Mouse (Mus musculus) ovary, postnatal 36 days (tissue): ENCODE measurements around the gene Tmem132c.
A peak's percentile ranks its signal among the peaks of the same experiment; 100 is the strongest.

ENCODE experiments used
- DNase-seq: peaks from one replicate; pipeline ENCODE4 v3.0.0; 2022; ENCODE audit warnings: low spot score, mixed read lengths

The Tmem132c gene

DNA sequence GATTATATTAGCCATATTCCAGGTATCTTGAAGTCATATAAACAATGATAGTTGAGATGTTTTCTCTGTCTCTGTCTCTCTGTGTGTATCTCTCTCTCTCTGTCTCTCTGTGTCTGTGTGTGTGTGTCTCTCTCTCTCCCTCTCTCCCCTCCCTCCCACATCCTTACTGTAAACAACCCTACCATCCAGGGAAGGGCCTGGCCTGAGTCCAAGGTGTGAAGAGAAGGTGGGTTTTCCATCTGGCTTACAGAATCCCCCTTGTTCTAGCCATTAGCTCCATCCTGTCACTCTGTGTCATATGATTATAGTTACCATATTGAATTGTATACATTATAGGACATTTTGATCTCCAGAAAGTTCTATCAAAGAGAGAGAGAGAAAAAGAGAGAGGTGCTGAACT lies 182.3 kb downstream of the Tmem132c start:
- DNase-seq: no peak

DNA sequence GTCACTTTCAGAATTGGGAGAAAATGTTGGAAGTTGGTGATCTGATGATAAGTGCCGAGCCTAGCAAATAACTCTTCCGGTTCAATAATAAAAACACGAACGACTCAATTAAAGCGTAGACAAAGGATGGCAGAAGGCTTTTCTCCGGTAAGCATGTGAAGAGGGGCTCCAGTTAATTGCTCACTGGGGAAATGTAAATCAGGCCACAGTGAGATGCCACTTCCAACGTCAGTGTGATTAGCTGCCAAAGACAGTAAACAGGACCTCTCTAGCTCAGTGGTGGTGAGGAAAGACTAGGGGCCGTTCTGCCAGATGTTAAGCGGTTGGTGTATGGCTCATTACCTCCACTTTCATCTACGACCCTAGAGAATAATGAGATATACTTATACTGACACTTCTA lies 187.5 kb downstream of the Tmem132c start:
- no peak for DNase-seq

DNA sequence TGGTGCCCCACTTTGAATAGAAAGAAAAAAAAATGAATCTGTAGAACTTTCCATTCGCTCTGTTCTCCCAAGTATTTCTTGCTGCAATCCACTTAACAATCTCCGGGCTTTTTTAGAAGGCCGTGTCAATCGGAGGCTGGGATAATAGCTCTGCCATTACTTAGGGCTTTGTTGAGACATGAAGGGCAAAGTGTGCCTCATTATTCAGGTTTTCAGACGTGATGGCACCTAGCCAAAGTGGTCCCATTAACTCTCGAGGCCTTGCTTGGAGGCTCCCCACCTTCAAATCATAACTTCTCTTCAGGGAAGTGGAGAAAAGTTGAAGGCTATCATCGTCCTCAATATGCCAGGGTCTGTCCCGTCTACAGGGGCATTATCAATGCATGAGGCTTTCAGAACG lies 190.0 kb downstream of the Tmem132c start:
- no peak for DNase-seq

DNA sequence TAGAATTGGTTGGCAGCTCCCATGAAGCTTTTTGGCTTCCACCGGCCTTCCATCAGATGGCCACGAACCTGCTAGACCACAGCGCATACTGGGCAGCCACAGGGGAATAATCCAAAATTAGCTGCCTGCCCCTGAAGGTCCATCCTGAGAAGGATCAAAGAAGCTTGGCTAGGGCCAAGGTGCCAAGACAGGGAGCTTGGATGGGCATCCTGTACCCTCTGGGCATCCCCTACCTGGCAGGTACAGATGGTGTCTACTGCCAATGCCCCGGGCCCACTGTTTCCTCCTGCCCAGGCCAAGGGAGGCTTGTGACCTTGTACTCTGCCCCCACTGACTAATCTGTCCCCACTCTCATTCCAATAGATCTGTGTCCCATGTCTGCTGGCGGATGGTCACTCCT lies 195.2 kb downstream of the Tmem132c start:
- no peak for DNase-seq

DNA sequence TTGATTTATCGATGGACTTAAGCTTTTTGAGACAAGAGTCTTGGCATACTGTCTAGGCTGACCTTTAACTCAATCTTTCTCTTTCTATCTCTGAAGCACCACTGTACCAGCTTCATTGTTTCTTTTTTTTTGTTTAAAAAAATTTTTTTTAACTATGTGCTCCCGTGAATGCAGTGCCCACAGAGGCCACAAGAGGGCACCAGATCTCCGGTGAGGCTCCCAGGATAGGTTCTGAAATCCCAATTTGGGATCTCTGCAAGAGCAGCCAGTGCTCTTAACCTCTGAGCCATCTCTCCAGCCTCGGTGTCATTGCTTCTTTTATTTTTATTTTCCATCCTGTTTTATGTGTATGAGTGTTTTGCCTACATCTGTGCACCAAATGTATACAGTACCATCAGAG lies 197.0 kb downstream of the Tmem132c start:
- DNase-seq: no peak

DNA sequence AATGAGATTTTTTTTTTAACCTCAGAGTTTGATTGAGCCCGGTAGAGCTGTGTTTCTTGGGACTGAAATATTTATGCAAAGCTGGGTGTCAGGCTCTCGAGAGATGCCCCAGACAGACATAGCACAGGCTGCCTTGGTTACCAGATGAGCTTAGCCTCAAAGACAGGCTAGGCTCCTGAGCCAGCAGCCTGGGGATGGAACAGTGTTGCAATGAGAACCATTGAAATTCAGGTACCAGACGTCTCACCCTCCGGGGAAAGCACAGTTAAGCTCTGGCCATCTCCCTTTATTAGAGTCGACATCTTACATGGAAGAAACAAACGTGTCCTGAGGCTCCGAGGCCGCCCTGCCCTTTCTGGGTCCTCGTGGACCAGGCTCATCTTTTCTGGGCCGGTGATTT lies 200.4 kb downstream of the Tmem132c start:
- DNase-seq: no peak

DNA sequence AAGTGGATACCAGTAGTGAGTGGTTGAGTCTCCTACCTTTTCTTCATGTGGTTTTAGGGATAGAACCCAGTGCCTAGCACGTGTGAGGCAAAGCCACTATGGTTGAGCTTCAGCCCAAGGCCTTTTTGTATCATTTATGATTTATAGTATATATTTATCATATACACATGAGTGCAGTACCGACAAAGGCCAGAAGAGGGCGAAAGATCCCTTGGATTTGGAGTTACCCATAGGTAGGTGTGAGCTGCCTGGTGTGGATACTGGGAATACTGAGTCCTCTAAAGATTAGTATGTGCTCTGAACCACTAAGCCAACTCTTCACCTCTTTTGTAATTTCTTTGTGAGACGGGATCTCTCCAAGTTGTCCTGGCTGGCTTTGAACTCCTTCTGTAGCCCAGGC lies 212.0 kb downstream of the Tmem132c start:
- no peak for DNase-seq

DNA sequence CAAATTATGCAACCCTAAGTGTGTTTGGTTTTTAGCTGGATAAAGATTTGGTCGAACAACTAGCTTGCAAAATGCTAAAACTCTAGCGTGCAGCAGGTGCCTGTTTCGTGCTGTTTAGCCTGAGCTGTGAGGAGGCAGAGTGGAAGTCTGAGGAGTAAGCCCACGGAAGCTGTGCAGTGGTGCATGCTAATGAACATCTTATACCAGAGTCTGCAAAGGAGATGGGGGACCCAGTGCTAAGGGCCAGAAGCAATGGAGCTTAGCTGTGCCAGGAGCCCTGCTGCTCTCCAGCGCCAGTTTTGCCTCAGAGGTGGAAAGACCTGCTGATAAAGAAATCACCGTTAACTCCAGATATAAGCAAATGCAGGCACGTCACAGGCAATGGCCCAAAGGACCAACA lies 212.5 kb downstream of the Tmem132c start:
- DNase-seq: no peak

DNA sequence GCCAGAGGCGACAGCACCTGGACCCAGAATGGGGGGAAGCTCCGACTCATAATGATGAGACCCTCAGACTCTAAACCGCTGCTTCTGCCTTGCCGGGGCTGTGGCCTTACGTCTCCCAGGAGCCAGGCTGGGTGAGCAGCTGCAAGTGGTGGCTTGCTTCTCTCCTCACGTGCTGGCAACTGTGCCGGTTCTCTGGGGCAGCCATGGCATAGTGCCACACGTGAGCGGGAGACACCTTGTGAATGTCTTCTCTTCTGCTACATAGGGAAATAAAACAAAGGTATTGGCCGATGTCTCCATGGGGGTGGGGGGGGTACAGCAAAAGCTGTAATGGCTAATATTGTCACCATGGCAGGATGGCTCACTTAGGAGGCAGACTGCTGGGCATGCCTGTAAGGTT lies 214.5 kb downstream of the Tmem132c start:
- DNase-seq: no peak

DNA sequence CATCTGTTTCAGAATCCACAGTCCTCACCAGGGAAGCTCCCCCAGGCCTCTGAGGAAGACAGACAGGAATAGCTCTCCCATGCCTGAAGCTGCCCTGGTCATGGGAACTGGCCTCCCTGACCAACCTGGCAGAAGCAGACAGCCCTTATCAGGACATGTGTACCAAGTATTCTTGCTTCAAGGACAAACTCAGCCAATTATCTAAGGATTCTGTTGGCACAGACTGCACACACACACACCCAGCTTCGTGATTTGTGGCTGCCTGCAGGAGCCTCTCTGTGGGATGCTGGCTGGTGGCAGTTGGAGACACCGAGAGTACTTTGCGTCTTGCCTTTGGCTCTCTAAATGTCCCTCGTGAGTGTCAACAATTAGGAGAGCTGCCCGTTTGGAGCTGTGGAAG lies 226.5 kb downstream of the Tmem132c start:
- no peak for DNase-seq

DNA sequence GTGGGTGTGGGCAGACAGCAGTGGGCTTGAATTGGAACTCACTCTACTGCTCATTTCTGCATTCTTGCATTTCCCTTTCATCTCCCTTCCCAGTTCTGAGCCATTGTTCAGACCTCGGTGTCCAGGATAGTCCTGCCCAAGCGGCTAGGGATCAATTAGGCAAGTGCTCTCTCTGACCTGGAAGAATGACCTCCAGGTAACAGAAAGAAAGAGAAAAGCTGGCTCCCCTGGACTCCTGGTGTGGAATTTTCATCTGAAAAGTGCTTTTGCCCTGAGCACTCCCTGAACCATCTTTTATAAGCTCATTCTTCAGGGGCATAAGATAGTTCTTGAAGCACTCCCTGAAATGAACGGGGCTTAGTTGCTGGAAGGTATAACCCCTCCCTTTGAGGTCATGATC lies 228.7 kb downstream of the Tmem132c start:
- no peak for DNase-seq

DNA sequence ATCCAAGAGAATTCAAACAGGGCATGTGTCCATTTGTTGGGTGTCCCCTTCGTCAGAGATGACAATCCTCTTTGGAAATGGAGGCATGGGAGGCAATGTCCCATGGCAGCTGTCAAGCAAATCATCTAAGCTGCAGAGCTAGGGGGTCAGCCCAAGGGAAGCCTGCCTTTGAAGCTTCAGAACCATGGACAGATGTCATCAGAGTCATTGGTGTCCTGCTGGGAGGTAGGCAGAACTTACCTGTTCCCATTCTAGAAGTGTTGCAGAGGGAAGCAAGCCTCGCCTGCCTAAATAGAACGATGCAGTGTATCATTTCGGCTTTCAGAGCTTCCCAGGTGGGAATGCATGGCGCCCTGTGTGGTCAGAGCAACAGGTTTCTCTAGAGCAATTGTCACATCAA lies 230.3 kb downstream of the Tmem132c start:
- DNase-seq: no peak

DNA sequence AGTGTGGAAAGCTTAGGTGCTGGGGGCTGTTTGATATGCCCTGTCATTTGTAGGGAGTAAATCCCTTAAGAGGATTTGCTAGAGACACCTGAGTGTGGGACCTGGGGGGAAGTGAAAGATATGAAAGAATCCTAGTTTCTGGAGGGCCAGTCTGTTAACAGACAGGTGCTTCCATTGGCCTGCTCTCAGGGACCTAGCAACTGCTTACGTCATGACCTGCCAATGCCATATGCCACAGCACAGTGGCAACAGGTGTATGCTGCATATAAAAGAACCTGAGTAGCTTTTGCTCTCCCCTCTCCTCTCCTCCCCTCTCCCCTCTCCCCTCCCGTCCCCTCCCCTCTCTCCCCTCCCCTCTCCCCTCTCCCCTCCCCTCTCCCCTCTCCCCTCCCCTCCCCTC lies 232.1 kb downstream of the Tmem132c start:
- DNase-seq: no peak

DNA sequence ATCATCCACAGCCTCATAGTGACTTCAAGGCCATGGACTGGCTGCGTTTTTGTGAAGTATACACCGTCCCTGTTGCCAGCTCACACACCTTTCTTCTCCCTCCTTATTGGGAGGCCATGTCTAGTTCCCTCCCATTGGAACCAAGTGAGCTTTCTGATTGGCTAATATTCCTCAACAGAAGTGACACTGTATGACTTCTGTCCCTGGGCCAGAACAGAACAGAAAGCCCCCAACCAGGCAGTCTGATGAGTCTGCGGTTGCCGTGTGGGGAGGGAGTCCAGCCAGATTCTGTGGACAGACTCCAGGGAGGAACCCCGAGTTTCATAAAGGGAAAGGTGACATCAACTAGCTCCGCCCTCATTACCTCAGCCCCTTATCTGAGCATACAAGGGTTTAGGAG lies 233.2 kb downstream of the Tmem132c start:
- DNase-seq: no peak

DNA sequence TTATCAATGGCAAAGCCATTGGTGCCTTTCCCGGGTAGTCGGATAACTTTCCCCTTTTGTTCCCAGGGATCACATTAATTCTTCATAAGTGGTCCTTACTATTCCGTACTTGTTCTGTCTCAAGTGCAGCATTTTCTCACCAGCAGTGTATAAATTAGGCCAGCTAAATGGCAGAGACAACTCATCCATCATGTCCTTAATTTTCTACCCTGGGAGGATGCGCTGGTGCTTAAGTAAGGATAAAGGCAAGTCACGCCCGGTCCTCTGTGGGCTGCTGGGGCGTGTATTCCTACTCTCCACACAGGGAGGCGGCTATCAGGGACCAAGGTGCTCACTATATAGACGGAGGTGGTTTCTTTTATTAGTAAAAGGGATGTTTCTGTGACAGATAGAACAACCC lies 236.2 kb downstream of the Tmem132c start:
- DNase-seq: no peak

DNA sequence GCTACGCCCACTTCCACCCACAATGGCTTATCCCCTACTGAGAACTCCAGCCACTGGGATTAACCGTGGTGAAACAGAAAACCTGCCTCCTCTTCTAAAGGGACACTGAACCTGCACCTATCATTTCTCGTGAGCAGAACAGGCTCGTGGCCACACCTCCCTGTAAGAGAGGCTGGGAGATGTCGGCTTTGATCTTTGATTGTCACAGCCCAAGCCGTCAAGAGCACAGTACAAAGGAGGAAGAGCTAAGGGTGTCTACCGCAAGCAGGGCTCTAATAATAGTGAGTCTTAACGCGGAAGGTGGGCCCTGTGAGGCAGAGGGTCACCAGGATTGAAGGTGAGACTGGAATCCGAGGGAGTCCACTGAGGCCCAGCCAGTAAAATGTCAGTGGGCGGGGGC lies 236.7 kb downstream of the Tmem132c start:
- no peak for DNase-seq

DNA sequence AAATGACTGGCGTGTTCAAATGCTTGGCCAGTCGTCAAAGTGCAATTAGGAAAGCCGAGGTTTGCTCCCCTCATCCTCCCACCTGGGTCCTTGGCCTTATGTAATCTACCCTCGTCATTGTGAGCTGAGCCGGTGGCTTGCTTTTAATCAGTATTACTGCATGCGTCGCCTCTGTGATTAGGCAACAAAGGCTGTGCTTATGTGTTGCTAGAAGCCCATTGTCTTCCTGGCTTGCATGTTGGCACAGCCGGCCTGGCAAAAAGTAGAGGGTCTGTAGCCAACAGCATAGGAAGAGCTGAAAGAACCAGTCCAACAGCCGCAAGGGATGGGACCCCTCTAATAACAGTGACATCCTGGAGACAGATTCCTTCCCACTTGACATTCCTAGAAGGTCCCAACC lies 239.3 kb downstream of the Tmem132c start:
- DNase-seq: no peak

DNA sequence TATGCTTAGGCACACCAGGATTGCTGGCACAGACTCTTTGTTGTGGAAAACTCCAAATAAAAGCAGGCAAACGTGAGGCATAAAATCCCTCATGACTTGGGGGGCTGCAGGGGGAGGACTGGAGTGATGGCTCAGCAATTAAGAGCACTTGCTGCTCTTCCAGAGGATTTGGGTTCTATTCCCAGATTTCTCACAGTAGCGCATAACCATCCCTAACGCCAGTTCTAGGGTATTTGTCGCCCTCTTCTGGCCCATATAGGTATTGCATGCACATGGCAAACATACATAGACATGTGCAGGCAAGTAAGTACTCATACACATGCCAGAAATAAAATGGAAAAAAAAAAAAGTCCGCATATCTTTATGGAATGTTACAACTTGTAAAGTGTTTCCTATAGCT lies 239.8 kb downstream of the Tmem132c start:
- DNase-seq: peak; percentile 29

DNA sequence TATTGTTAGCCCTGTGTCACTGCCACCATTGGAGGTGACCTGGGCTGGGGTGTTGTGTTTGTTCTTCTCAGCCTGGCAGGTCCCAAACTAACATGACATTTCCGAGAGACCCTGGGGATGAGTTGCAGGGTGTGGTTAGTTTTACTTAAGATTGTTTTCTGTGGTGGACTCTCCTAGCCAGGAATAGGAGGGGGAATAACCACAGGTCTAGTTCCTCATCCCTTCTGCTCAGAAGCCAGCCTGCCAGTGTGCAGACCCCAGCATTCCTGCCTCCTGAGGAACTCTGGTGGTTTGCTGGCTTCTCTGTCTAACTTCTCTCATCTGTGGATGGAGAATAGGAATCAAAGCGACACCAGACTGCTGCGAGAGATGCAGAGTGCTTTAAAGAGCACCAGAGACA lies 240.7 kb downstream of the Tmem132c start:
- DNase-seq: no peak

DNA sequence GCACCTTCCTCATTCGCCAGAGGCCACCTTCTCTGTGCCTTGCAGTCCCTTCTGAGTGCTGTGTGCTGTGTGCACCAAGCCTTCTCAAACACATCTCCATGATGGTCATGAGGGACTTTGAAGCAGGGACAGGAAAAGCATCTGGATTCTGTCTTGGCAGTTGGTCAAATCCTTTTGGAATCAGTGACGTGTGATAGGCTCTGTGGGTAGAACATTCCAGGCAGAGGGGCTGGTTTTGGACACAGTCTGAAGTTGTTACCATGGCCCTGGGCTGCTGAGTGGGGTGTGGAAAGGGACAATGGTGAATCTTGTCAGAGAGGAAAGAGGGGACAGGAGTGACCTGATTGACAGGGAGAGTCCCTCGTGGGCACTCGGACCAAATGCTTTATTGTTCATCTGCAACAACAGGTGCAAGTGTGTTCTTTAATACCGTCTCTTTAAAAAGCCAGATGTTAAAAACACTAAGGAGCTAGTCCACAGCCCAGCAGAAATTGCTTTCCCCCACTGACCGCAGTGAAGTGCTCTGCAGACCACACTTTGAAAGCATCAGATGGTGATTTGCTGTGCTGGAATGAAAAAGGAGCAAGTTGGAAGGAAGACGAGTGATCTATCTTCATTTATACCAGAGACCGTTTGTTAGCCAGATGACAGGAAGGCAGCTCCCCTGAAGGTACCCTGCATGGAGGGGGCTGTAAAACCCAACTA lies 242.5 kb downstream of the Tmem132c start:
- no peak for DNase-seq

DNA sequence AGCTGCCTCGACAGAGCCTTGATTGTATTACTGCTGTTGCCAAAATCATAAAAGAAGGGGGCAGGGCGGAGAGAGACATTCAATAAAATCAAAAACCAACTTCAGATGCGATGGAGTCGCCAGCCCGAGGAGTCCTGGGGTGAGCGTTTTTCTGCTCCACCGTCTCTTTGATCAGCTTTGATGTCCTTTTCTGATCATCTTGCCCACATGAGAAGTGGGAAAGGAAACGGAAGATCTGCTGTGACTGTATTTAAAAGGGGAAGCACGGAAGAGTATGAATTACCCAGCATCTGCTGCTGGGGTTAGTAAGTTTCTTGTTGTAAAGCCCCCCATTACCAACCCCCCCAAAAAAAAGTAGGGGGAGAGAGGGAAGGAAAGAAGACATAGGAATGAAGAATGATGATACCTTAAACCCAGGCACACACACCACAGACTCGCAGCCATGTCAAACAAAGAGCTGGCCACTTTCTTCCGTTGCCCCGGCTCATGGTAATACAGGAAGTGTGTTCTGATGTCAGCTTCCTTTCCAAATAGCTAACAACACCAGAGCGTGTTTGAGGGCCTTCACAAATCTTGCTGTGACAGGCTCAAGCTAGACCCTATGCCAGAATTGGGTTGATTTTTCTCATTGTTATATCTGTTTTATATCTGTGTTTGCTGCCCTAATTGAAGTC lies 243.3 kb downstream of the Tmem132c start:
- DNase-seq: no peak

DNA sequence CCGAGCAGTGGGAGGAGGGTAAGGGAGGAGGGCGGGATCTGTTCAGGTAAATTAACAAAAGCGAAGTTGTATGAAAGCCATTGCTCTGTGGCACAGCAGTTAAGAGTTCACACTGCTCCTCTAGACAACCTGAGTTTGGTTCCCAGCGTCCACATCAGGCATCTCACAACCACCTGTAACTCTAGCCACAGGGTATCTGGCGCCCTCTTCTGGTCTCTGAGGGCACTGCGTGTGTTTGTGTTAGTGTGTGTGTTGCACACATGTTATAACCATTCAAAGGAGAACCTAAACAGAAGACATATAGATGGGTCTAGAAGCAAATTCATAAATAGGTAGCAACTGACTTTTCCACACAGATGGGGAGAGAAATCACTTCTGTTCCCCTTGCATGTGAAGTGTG lies 245.6 kb downstream of the Tmem132c start:
- DNase-seq: no peak

DNA sequence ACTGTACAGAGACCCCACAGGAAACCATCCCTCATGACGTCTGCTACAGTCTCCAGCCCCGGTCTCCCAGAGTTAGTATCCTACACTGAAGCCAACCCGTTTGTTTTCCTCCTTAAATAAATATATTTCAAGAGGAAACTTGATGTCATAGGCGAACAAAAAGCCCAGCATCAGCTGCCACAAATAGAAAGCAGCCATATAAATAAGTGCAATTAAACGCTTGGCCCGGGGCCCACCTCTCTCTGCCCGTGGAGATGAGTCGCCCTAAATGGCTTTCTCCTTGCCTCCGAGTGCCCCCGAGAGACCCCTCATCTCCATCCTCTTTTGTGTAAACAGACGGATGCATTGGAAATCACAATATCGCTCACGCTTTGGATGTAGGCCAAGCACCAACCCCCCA lies 247.1 kb downstream of the Tmem132c start:
- DNase-seq: no peak

DNA sequence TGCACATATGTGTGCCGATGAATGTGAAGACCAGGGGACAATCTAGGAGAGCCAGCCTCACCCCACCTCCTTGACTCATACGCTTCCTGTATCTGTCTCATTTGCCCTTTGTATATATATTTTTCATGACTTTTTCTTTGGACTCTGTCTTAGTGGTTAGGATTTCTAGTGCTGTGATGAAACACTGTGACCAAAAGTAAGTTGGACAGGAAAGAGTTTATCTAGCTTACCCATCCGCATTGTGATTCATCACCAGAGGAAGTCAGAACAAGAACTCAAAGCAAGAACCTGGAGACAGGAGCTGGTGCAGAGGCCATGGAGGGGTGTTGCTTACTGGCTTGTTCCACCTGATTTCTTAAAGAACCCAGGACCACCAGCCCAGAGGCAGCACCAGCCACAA lies 250.1 kb downstream of the Tmem132c start:
- no peak for DNase-seq
